Mouse (Mus musculus) B cell, adult 2 months (primary cell): ENCODE measurements at regions not wholly inside any gene's neighbourhood (a gene's known extent, or its start where the extent isn't known, plus 50 kb on each side); places are given as distances from the start of the nearest gene placed in this dataset.

ENCODE experiments used
- DNase-seq, 2 experiments: peaks; one replicate each; pipeline ENCODE4 v3.0.0; 2022

GRCm38 (mm10) chr1:194026958-194027692 is 590.9 kb upstream of the Plxna2 start:
- DNase-seq, result no peak

- no peak for DNase-seq
Measured at GRCm38 (mm10) chr1:194026213-194026612, 591.8 kb upstream of the Plxna2 start.

DNA sequence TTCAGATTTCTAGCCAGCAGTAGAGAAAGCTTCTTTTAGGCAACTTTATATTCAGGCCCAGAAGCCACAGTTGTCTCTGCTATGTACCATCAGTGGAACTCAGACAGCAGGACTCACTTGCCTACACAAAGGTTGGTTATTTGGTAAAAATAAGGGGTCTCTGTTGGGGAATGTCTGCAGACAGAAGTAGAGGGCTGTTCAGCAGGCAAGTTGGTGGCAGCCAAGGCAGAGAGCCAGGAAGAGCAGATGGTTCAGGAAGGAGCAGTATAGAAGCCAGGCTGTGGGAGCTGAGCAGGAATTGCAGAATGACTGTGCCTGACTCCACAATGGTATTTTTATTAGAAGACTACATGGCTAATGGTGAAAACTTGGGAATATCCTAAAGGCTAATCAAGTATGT is 598.7 kb upstream of the Plxna2 start:
- no peak for DNase-seq

DNA sequence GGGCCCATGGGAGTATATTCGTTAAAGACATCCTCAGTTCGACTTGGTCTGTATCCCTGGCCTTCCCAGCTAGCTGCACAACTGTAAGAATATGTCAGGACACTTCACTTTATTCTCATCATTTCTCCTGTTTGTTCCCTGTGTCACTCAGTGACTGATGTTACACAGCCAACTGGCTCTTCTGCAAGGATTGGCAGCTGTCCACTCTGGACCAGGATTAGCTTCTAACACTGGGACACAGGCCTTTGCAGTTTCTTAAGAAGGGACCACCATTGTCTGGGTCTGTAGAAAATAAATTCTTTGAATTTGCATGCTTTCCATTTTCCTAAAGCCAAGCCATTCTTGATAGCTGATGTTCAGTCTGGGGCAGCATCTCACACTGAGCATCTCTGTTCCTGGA is 622.1 kb upstream of the Camk1g start:
- DNase-seq, result no peak

GRCm38 (mm10) chr1:193989956-193990675 is 620.0 kb upstream of the Camk1g start:
- no peak for DNase-seq

- no peak for DNase-seq
Measured at GRCm38 (mm10) chr1:193988970-193989904, 619.1 kb upstream of the Camk1g start.

DNA sequence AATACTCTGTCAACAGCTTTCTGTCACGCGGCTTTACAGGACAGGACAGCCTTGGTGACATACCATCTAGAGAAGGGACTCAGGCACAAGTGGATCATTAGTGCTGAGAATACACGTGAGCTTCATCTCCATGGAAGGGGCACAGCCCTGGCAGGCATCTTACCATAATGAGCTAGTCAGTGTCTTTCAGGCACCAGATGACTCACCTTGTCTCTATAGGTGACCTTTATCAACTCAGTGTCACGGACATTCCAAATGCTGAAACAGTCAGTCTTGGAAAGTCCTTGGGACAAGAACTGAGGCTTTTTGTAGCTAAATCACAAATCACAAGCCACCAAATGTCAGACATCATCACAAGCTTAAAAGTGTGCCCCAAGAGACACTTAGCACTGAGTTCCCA is 610.5 kb upstream of the Camk1g start:
- no peak for DNase-seq

GRCm38 (mm10) chr1:193971537-193971936 is 601.4 kb upstream of the Camk1g start:
- no peak for DNase-seq

DNA sequence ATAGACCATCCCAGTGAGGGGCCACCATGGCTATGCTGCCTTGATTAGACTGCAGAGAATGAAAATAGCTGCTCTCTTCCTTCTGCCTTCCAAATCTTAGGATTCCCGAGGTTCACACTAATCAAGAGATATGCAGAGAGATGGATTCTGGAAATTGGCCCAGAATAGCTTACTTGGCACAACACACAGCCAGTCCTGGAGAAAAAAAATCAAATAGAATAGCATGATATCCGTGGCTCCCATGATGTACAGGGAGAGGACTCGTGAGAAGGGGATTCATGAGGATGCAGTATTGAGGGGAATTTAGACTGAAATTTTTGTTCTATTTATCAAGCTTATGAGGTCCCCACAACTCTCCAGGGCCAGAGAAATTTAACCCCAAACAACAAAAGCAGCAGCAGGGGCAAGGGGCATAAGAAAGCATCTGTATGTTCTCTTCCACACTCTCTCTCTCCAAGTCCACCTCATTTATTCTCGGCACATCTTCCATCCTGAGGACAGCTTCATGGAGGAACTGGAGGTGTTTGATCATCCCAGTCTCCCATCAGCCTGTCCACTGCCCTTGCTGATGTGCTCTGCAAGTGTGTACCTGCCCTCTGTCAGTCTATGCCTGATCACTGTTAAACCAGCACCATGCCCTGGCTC is 599.3 kb upstream of the Camk1g start:
- DNase-seq, result no peak

- no peak for DNase-seq
Measured at GRCm38 (mm10) chr1:193967957-193968926, 598.1 kb upstream of the Camk1g start.

GRCm38 (mm10) chr1:193966652-193967555 is 596.8 kb upstream of the Camk1g start:
- DNase-seq, result no peak

- no peak for DNase-seq
Measured at GRCm38 (mm10) chr1:193965278-193965677, 595.2 kb upstream of the Camk1g start.

- DNase-seq, result no peak
Measured at GRCm38 (mm10) chr1:193951936-193952335, 581.8 kb upstream of the Camk1g start.

DNA sequence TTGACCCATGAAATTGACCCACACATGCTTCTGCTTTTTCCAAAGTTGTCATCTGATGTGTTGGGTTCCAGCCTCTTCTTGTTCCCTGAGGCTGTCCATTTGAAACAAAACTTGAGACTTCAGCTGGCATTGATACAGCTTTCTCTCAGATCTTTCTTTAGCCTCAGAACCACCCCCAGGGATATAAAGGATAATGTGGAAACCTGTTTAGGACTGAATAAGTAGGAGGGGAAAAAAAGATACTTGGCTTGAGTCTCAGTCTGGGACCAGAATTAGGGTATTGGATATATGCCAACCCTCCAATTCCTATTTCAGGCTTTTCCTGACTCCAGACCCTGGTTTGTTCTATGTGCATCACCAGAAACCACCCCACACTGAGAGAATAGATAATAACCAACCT is 579.7 kb upstream of the Camk1g start:
- DNase-seq, result no peak

DNA sequence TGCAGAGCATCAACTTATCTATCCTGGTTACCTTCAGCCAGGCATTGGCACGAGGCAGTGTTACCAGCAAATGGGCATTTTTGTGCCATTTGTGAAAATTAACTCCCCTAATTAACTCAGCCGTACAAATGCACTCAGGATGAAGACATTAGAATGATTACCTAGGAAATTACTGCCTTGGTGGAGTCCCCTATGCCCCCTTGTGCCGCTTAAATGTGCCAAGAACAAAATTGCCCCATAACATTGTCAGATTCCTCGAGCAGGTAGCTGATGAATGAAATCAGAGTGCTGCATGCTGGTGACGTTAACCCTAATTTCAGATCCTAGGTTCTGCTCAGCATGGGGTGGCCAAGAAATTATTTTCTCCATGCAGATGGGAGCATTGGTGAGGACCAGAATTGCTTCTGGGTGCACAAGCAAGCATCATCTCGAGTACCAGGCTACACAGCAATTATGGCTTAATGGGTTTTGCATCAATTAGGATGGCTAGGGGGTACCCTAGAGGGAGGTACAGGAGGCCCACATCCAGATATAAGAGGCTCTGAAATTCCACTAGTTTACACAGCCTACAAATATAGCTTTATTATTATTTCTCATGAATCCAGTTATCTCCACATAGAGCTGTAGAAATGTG is 577.0 kb upstream of the Camk1g start:
- DNase-seq, result no peak

- DNase-seq, result no peak
Measured at GRCm38 (mm10) chr1:193935969-193936368, 565.9 kb upstream of the Camk1g start.

- DNase-seq, result no peak
Measured at GRCm38 (mm10) chr1:193934308-193934707, 564.2 kb upstream of the Camk1g start.

GRCm38 (mm10) chr1:193931131-193931729 is 561.1 kb upstream of the Camk1g start:
- no peak for DNase-seq

- DNase-seq, result no peak
Measured at GRCm38 (mm10) chr1:193928607-193929006, 558.5 kb upstream of the Camk1g start.

DNA sequence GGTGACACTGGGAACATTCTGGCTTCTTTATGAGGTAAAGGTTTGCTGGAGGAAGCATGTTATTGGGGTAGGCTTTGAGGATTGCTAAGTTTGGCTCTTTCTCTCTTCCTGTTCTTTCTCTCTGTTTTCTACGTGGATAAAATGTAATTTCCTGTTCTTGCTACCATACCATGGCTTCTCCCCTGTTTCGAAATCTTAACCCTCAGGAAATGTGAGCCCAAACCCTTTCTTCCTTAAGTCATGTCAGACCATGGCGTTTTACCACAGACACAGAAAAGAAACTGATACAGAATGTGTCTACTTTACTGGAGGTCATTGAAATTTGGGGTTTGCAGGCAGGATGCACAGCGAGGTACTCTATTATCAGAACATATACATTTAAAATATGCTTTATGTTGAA is 552.7 kb upstream of the Camk1g start:
- no peak for DNase-seq
